Mouse (Mus musculus) adrenal gland, adult (tissue): Measurements from ENCODE around the gene Aunip.
"Not testable (repeated sequence)": the region's sequence is repeated elsewhere in the genome, so short reads cannot be mapped to it uniquely, and the experiment has no call there.

Experiments
- DNase-seq, 2 experiments: peaks; one replicate each; pipeline ENCODE4 v3.0.0; 2022 to 2023; ENCODE audit warnings: low spot score in 1 of 2; ENCODE audit not compliant: inconsistent age in 2 of 2

Gene Aunip

DNA sequence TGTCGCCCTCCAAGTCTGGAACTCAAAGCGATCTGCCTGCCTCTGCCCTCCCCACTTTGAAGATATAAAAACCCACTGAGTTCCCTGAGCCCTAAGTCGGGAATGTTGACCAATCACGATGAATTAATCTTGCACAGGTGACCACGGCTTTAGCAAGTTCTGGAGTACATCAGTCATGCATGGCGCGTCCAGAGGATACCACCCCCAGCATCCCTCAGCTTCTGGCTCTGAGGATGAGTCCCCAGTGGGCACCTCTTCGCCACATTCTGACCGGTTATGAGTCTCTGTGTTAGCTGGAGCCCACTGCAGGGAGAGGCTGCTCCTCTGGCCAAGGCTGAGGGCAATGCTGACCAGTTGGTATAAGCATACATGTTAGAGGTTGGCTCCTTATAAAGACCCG is 26.6 kb upstream of the Aunip start:
- peak in 1 of 2 experiments; percentile 57 for DNase-seq

DNA sequence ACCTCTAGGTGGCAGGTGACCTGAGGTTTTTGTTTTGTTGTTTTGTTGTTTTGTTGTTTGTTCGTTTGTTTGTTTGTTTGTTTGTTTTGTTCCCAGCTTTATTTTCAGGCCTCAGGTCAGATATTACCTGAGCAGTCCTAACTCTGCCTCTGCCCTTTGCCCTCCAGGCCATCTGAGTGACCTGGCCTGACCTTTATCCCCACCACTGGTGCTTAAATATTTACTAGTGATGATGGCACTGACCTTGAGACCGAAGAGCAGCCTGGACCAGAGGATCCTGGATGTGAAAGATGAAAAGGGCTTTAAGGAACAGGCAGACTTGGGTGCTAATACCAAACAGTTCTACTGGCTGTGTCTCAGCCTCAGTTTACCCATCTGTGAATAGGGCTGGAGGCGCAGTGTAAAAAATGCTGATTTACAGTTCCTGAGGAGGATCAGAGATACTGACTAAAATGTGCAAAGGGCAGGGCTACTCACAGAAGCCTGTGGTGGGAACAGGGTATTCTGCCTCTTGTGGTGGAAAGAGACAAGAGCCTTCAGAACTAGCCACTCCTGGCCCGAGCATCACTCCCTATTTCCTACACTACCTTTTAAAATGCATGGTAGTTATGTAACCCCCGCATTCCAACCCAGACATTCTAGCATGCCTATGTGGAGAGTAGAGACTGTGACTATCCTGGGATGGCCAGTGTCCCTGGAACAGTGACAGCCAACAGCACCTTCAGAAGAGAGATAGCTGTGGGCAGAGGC is 25.5 kb upstream of the Aunip start:
- no peak for DNase-seq

DNA sequence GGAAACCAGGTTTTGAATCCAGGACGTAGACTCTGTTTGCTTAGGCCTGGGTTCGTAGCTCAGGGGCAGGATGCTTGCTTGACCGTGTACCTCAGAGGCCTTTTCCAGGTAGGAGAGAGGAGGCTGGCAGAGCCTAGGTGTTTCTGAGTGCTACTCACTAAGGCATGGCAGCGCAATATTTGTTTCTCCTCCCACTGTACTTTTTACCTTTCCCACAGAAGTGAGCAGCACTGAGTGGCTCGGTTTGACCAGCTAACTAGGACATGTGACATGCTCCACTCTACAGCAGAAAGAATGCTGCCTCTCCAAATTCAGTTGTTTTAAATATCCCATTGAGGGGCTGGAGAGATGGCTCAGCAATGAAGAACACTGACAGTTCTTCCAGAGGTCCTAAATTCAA is 22.6 kb upstream of the Aunip start:
- DNase-seq: no peak

DNA sequence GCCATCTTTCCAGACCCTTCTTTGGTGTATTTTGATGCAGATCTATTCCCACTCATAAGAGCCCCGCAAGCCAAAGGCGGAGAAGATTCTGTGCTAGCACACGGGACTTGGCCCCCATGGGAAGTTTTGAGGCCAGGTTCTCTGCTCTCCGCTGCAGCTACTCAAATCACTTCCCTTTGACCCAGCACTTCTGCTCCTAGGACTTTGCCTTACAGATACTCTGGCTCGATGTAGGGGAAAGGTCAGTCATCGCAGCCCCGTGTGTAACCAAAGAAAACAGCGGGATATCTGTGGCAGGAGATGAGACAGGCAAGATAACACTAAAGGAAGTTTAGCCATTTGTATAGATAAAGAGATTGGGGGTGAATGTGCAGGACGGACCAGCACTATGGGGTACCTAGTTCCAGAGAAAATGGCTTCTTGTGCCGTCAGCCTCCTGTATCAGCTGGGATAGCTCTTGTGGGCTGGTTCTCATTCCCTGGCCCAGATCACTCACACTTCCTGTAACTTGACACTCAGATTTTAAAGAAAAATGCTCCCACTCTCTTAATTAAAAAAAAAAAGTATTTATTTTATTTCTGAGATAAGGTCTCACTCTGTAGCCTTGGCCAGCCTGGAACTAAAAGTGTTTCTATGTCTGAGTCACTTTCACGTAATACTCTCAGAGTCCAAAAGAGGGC is 20.7 kb upstream of the Aunip start:
- DNase-seq: no peak

DNA sequence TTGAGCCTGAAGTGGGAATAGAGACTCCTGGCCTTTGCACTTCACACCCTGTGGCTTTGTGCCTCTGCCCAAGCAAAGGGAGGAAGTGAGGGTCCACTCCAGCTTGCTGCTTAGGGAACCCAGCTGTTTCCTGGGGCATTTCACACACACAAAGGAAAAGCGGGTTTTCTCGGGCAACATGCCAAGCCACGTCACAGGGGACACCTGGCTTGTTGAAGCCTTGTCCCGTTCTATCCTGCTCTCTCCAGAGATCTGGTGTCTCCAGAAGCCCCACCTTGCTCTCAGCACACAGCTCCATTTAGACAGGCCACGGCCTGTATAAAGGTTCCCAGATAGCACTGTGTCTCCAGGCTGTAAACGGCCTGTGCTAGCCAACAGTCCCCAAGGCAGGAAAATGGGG is 19.1 kb upstream of the Aunip start:
- DNase-seq: no peak

DNA sequence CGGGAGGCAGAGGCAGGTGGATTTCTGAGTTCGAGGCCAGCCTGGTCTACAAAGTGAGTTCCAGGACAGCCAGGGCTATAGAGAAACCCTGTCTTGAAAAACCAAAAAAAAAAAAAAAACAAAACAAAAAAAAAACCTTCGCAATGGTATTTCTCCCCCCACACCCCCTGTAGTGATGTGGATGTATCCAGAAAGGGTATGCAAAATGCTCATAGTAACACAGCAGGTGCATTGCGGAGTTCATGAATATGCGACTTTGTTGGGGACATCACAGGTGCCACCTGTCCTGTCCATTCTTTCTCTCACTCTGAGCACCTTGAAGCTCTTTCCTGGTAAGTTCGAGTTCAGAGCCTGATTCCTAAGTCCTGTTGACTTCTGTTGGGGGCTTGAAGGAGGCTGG is 16.6 kb upstream of the Aunip start:
- not testable (repeated sequence) for DNase-seq

DNA sequence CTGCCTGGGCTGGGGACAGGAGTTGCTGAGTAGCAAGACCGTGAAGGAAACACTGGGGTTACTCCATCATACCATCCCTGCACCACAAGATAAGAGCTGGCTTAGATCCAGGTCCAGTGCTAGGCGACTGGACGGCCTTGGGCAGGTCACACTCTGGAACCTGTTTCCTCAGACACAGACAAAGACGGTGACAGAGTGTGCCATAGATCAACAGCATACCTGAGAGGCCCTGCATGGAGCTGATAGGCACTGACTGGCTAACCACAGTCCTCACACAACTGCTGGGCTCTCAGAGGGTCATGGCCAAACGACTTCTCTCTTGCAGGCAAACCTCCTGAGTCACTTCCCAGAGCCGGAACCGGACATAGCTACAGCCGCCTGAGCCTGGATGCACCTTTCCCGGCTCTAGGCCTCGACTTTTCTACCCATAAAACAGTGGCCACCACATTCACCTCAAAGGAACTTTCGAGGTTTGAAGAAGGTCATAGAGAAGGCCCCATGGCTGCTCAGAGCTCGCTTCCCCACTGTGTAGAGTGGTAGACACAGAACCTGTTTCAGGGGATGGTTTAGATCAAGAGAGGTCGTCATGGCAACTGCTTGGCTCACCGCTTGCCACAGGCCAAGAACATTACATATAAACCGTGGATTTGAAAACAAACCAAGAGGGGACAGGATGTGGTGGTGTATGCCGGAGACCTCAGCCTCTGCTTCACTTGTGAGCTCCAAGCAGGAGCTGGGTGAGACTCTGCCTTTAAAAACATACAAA is 15.8 kb upstream of the Aunip start:
- peak; percentile 79 to 89 for DNase-seq

DNA sequence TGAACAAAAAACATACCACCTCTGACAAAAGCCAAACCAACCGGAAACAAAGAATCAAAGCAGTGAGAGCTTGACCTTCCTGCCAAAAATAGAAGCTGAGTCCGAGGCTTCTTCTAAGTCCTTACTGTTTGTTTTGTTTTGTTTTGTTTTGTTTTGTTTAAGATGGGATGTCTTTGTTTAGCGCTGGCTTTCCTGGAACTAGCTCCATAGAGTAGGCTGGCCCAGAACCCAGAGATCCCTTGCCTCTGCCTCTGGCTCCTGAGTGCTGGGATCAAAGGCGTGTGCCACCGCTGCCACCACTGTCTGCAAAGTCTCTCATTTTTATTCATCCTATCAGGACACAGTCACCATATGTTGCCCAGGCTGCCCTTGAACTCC is 15.3 kb upstream of the Aunip start:
- DNase-seq: no peak

DNA sequence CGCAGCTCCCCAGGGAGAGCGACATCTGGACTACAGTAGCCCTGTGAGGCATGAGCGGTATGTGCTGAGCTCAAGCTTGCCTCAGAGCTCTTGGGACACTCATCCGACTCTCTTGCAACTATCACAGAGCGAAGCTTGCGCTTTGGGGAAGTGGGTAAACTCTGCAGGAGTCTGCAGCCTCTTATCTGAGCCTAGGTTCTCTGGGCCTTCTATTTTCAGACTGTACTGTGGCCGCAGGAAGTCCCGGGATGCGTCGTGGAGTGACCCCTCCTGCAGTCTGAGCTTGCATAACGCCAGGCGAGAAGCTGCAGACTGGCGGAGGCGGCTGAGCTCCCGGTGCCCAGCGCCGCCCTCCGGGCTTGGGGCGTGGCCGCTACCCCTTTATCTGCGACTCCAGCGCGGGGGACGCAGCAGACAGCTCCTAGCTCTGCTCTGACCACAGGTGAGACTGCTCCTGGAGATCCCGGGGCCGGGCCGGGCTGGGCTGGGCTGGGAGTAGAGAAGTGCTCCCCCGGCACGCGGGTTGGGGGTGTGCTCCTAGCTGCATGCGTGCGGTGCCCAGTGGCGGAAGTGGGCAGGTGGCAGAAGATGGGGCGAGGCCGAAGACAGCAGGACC is 14.1 kb upstream of the Aunip start, which contains the start of gene Paqr7:
Gene Paqr7, plus strand, starts transcription at position 103 of the 616 bp plus-strand sequence.
- DNase-seq: peak; percentile 93 to 96

DNA sequence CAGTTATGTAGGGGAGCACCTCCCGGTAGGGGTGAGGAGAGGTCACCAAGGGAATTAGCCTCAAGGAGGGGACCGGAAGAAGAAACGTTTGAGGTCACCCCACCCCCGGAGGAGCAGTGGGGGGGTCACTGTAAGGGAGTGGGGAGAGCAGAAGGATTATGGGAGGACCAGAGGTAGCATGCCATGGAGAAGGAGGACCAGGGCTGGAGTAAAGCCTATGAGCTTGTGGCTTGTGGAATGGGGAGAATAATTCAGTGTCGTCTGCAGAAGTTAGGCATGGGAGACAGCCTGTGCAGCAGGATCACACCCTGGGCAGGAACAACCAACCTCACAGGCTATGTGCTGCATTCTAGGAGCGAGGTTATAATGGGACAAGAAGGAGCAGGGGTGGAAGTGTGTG is 13.6 kb upstream of the Aunip start:
- DNase-seq: no peak

DNA sequence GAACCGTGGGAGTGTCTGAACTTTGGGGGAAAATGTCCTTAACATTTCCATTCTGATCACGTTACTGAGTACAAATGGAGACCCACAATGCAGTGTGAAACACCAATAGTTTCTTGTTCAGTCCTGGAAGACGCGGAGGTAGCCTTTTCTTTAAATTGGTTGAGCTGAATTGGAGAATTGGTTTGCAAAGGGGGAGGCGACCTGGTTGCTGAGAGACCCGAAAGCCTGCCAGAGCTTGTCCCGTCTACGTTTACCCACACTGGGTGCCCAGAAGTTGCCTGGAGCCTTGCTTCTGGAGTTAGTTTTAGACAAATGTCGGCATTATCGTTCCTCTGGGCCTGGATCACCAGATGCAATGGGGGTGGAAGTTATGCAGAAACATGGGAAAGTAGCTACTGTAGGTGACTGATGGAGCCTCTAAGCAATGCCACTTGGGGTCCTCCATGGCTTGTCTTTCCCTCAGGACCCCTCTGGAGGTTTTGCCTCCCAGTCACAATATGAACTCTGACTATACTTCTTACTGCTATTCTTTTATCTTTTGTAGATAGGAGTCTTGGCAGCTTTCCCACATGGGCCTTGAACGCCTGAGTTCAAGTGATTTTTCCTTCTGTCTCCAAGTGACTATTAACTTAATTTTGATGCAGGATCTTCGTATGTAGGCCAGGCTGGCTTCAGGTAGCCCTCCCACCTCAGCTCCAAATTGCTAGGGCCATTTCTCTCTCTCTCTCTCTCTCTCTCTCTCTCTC is 12.6 kb upstream of the Aunip start:
- peak; percentile 69 to 90 for DNase-seq

DNA sequence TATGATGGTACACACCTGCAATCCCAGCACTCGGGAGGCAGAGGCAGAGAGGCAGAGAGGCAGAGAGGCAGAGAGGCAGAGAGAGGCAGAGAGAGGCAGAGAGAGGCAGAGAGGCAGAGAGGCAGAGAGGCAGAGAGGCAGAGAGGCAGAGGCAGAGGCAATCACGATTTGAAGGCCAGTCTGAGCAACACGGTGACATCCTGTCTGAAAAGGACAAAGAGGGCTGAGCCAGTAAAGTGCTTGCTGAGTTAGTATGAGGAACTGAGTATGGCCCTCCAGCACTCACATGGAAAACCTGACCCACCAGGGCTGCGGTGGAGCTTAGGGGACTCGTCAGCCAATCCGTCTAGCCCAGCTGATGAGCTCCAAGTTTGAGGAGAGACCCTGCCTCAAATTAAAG is 11.8 kb upstream of the Aunip start:
- DNase-seq: peak in 1 of 2 experiments; percentile 68

DNA sequence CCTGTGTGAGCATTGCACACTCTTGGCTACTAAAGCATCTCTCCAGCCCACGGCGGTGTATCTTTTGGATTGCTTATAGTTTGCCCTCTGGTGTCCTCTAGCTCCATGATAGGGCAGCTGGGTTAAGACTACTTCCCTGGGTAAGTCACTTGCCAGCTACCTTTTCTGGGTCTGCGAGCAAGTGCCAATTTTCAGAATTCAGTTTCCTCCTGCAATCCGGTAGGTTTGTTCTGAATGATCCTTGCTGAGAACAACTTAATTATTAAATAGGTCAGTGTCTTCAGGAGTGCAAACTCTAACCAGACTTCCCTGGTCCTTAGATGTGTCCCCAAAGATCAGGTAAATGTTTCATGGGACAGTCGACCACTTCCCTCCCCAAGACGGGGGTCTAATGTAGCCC is 9.7 kb upstream of the Aunip start:
- DNase-seq: no peak

DNA sequence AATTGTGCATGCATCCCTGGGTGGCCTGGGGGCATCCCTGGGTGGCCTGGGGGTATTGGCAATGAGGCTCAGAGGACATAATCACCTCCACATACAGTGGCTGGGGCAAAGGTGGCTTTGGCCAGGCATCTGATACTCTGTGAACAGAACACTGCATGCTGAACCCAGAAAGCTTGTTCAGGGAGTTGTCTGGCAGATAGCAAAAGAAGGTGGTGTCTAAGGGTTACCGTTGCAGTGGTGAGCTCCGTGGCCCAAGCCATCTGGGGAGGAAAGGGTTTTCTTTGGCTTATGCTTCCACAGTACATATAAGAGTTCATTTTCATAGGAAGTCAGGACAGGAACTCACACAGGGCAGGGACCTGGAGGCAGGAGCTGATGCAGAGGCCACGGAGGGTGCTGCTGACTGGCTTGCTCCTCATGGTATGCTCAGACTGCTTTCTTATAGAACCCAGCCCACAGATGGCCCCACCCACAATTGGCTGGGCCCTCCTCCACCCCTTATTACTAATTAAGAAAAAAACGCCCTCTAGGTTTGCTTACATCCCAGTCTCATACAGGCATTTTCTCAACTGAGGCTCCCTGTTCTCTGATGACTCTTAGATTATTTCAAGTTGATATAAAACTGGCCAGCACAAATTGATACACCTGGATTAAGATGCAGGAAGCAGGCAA is 7.0 kb upstream of the Aunip start:
- no peak for DNase-seq

DNA sequence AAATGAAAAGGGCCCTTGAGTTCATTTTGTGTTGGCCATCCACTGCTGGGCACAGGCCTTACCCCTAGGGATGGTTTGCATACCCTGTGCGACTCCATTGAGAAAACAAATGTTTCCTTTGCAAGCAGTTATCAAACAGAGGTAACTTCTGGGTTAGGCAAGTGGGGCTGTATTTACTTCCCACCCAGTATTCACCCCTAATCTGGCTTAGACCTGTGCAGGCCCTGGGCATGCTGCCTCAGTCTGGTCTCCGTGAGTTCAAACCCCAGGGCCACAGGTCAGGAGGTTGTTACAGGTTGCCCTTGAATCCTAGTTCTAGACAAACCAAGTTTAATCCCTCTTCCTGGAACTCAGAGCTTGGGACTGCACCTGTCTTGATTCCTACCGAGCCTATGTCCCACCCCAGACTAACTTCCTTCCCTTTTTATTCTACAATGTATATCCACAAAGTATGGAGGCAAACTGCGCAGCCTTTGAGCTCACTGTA is 5.5 kb upstream of the Aunip start:
- DNase-seq: no peak

DNA sequence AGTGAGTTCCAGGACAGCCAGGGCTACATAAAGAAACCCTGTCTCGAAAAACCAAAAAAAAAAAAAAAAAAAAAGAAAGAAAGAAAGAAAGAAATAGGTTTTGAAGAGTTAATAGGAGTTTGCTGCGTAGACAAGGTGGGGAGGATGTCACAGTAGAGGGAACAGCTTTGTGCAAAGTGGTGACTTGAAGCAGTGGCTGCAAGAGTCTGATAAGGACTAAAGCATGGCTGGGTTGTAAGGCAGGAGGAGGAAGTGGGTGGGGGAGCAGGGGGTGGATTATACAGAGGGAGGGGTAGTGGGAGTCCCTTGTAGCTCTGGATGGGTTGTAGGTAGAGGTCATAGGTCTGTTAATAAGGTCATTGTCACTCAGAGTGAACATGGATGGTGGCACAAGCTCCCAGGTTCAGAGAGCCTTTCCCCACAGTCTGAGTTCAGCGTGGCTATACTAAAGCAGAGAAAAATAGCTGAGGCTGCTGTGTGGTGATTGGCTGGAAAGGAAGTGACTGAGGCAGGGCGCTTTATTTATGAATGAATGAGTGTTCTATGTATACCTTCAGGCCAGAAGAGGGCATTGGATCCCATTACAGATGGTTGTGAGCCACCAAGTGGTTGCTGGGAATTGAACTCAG is 4.7 kb upstream of the Aunip start:
- no peak for DNase-seq

DNA sequence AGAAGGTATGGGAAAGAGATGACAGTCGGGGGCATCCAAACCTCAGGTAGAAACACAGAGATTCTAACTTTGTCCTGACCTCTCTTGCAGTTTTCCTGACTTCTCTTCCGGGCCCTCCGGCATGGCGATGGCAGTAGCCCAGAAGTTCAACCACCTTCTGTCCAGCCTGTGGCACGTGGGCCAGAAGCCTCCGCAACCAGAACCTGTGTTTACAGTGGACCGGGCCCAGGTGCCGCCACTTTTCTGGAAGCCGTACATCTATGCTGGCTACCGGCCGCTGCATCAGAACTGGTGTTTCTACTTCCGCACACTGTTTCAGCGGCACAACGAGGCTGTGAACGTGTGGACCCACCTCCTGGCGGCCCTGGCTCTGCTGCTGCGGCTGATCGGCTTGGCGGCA is 4.1 kb upstream of the Aunip start:
- no peak for DNase-seq

DNA sequence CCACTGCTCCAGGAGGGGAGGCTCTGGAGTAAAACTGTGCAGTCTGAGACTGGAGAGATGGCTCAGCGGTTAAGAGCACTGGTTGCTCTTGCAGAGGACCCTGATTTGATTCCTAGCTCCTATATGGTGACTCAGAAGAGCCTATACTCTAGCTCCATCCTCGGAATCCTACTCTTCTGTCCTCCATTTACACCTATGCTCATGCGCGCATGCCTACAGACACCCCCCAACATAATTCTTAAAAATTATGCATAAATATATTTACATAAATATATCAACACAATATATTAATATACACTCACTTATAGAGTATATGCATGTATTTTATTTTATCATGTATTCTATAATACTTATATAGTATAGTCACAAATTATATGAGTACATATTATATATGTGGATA is 403 bp upstream of the Aunip start:
- DNase-seq: no peak

DNA sequence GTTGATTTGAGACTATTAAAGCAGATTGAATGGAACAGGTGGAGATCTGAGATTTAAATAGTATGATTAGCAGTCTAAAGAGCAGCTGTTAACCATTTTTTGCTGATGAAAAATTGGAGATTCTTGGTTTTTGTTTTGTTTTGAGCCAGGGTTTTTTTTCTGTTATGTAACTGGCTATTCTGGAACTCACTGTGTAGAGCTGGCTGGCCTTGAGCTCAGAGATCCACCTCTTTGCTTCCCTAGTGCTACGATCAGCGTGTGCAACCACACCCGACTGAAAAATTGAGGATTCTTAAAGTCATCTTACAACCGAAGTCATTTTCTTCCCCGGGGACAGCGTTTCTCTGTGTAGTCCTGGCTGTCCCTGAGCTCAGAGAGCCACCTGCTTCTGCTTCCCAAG is 931 bp downstream of the Aunip start:
- peak; percentile 57 to 70 for DNase-seq

DNA sequence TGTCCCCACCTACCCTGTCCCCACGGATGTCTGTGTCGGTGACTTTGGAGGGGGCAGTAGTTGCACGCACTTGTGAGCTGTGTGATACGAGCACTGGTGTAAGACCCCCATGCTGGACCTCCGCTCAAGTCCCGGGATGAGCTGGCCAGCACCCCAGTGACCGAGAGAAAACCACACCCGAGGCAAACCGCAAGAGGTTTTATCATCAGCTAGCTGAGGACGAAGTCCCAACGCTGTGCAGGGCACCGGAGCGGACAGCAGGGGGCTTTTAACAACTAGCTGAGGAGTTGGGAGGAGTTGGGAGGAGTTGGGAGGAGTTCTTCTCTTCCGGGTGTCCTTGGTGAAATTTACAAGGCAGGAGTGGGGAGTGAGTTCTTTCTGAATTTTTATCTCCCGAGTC is 2.0 kb downstream of the Aunip start:
- peak; percentile 86 to 91 for DNase-seq
